Mouse (Mus musculus) MEL (cell line): ENCODE results near the gene Rhpn2. TPM values are rescaled to one million over a fixed set of nuclear protein-coding genes. Genes with fewer than 3 reads are reported as not detected.

Experiments
- DNase-seq: peaks from one replicate; pipeline ENCODE4 v3.0.0; 2011; ENCODE audit warnings: low read depth, low spot score
- H3K27ac ChIP-seq: 2 replicates; pipeline ENCODE4 v1.5.1; 2012; ENCODE audit warnings: low read depth, mild to moderate bottlenecking, control low read depth, low read length, moderate library complexity; ENCODE audit not compliant: control insufficient read depth
- H3K27me3 ChIP-seq, 2 experiments: fragments of 150-350 bp in 1 of 2; sonication (generic) in 1 of 2; 2 replicates each; pipeline ENCODE4 v1.6.1; 2012; ENCODE audit warnings: low read length in 2 of 2, mild to moderate bottlenecking in 2 of 2, improper control_type of control experiment in 1 of 2, moderate library complexity in 1 of 2; ENCODE audit not compliant: insufficient read depth in 2 of 2, control insufficient read depth in 1 of 2
- H3K36me3 ChIP-seq, 2 experiments: 2 replicates each; pipeline ENCODE4 v1.6.1; 2012 to 2014; ENCODE audit warnings: low read length in 2 of 2, improper control_type of control experiment in 1 of 2, inconsistent platforms in 1 of 2, mild to moderate bottlenecking in 1 of 2; ENCODE audit not compliant: insufficient read depth in 2 of 2, control insufficient read depth in 1 of 2
- H3K4me1 ChIP-seq, 2 experiments: fragments of 150-350 bp in 1 of 2; sonication (generic) in 1 of 2; 2 replicates each; pipeline ENCODE4 v1.6.1; 2012; ENCODE audit warnings: low read length in 2 of 2, improper control_type of control experiment in 1 of 2, mild to moderate bottlenecking in 1 of 2; ENCODE audit not compliant: insufficient read depth in 2 of 2, control insufficient read depth in 1 of 2
- H3K4me3 ChIP-seq, 2 experiments: fragments of 150-350 bp in 1 of 2; sonication (generic) in 1 of 2; 2 replicates each; pipeline ENCODE4 v1.5.1; 2012; ENCODE audit warnings: low read depth in 2 of 2, low read length in 2 of 2, mild to moderate bottlenecking in 2 of 2, moderate library complexity in 2 of 2, control low read depth in 1 of 2, improper control_type of control experiment in 1 of 2; ENCODE audit not compliant: control insufficient read depth in 1 of 2, insufficient read depth in 1 of 2
- H3K79me2 ChIP-seq: 2 replicates; pipeline ENCODE4 v1.6.1; 2012; ENCODE audit warnings: mild to moderate bottlenecking, low read length, moderate library complexity; ENCODE audit not compliant: control insufficient read depth, poor library complexity, insufficient read depth
- H3K9ac ChIP-seq: 2 replicates; pipeline ENCODE4 v1.6.1; 2012; ENCODE audit warnings: low read depth, mild to moderate bottlenecking, control low read depth, low read length, moderate library complexity; ENCODE audit not compliant: control insufficient read depth, poor library complexity, severe bottlenecking
- H3K9me3 ChIP-seq: fragments of 150-350 bp; sonication (generic); replicated peaks from 2 replicates; pipeline ENCODE4 v1.6.1; 2012; ENCODE audit warnings: mild to moderate bottlenecking, low read length, improper control_type of control experiment, moderate library complexity; ENCODE audit not compliant: insufficient read depth
- BHLHE40 ChIP-seq: IDR thresholded peaks from 2 replicates; pipeline ENCODE4 v1.6.1; 2012; ENCODE audit warnings: low read depth, mild to moderate bottlenecking, inconsistent platforms, low read length, improper control_type of control experiment, borderline replicate concordance
- CHD2 ChIP-seq: IDR thresholded peaks from 2 replicates; pipeline ENCODE4 v1.6.1; 2011; ENCODE audit warnings: low read length, improper control_type of control experiment
- E2F4 ChIP-seq: IDR thresholded peaks from 2 replicates; pipeline ENCODE4 v1.6.1; 2011; ENCODE audit warnings: low read depth, low read length, improper control_type of control experiment, borderline replicate concordance
- ELF1 ChIP-seq: IDR thresholded peaks from 2 replicates; pipeline ENCODE4 v1.6.1; 2014; ENCODE audit warnings: low read depth, mild to moderate bottlenecking, inconsistent platforms, low read length, improper control_type of control experiment, moderate library complexity
- EP300 ChIP-seq, 2 experiments: IDR thresholded peaks; 2 replicates each; pipeline ENCODE4 v1.6.1; 2011; ENCODE audit warnings: improper control_type of control experiment in 2 of 2, low read length in 2 of 2, low read depth in 1 of 2, mild to moderate bottlenecking in 1 of 2
- GABPA ChIP-seq: IDR thresholded peaks from 2 replicates; pipeline ENCODE4 v1.6.1; 2012; ENCODE audit warnings: low read depth, mild to moderate bottlenecking, inconsistent platforms, low read length, improper control_type of control experiment, moderate library complexity
- GATA1 ChIP-seq: IDR thresholded peaks from 2 replicates; pipeline ENCODE4 v1.6.1; 2011; ENCODE audit warnings: low read depth, low read length, improper control_type of control experiment
- HCFC1 ChIP-seq: IDR thresholded peaks from 2 replicates; pipeline ENCODE4 v1.6.1; 2012; ENCODE audit warnings: low read depth, mild to moderate bottlenecking, inconsistent platforms, low read length, improper control_type of control experiment, moderate library complexity
- KAT2A ChIP-seq: conservative IDR thresholded peaks from 2 replicates; pipeline ENCODE4 v1.6.1; 2012; ENCODE audit warnings: low read depth, low read length, improper control_type of control experiment, inconsistent platforms
- MAFK ChIP-seq: IDR thresholded peaks from 2 replicates; pipeline ENCODE4 v1.6.1; 2011; ENCODE audit warnings: low read depth, mild to moderate bottlenecking, low read length, improper control_type of control experiment, borderline replicate concordance
- MAX ChIP-seq: IDR thresholded peaks from 2 replicates; pipeline ENCODE4 v1.6.1; 2011; ENCODE audit warnings: low read length, improper control_type of control experiment
- MYB ChIP-seq: IDR thresholded peaks from 2 replicates; pipeline ENCODE4 v1.6.1; 2011; ENCODE audit warnings: mild to moderate bottlenecking, low read depth, low read length, improper control_type of control experiment
- NELFE ChIP-seq: IDR thresholded peaks from 2 replicates; pipeline ENCODE4 v1.6.1; 2011; ENCODE audit warnings: low read depth, low read length, improper control_type of control experiment
- NRF1 ChIP-seq: IDR thresholded peaks from 2 replicates; pipeline ENCODE4 v1.6.1; 2014; ENCODE audit warnings: low read depth, mild to moderate bottlenecking, inconsistent platforms, low read length, improper control_type of control experiment, moderate library complexity; ENCODE audit not compliant: poor library complexity, insufficient read depth, severe bottlenecking
- POLR2A ChIP-seq, 2 experiments: IDR thresholded peaks; 2 replicates each; pipeline ENCODE4 v1.6.1; 2011 to 2012; ENCODE audit warnings: low read length in 2 of 2, mild to moderate bottlenecking in 2 of 2, control low read depth in 1 of 2, improper control_type of control experiment in 1 of 2, low read depth in 1 of 2, moderate library complexity in 1 of 2; ENCODE audit not compliant: control insufficient read depth in 1 of 2, insufficient read depth in 1 of 2, poor library complexity in 1 of 2
- POLR2AphosphoS2 ChIP-seq: IDR thresholded peaks from 2 replicates; pipeline ENCODE4 v1.6.1; 2011; ENCODE audit warnings: low read length, improper control_type of control experiment
- RCOR1 ChIP-seq: IDR thresholded peaks from 2 replicates; pipeline ENCODE4 v1.6.1; 2012; ENCODE audit warnings: low read depth, mild to moderate bottlenecking, inconsistent platforms, low read length, improper control_type of control experiment
- SIN3A ChIP-seq: IDR thresholded peaks from 2 replicates; pipeline ENCODE4 v1.6.1; 2012; ENCODE audit warnings: low read length, improper control_type of control experiment, inconsistent platforms
- SMC3 ChIP-seq: IDR thresholded peaks from 2 replicates; pipeline ENCODE4 v1.6.1; 2011; ENCODE audit warnings: low read depth, low read length, improper control_type of control experiment
- TCF12 ChIP-seq: IDR thresholded peaks from 2 replicates; pipeline ENCODE4 v1.6.1; 2014; ENCODE audit warnings: low read depth, mild to moderate bottlenecking, inconsistent platforms, low read length, improper control_type of control experiment, moderate library complexity
- ZC3H11A ChIP-seq: IDR thresholded peaks from 2 replicates; pipeline ENCODE4 v1.6.1; 2012; ENCODE audit warnings: low read depth, mild to moderate bottlenecking, inconsistent platforms, low read length, improper control_type of control experiment
- ZKSCAN1 ChIP-seq: IDR thresholded peaks from 2 replicates; pipeline ENCODE4 v1.6.1; 2012; ENCODE audit warnings: low read depth, mild to moderate bottlenecking, inconsistent platforms, low read length, improper control_type of control experiment, moderate library complexity
- ZNF384 ChIP-seq: IDR thresholded peaks from 2 replicates; pipeline ENCODE4 v1.6.1; 2012; ENCODE audit warnings: low read depth, mild to moderate bottlenecking, inconsistent platforms, low read length, improper control_type of control experiment
- polyA plus RNA-seq, 2 experiments: library from polyadenylated mRNA; stranded (reverse) in 1 of 2; unstranded in 1 of 2; fragments of >175 nt in 1 of 2; fragments of >200 nt in 1 of 2; gene quantifications; 2 replicates each; pipeline versions ENCODE4 v1.2.1 to v1.2.4; 2012; ENCODE audit warnings: low replicate concordance in 2 of 2, low read depth in 1 of 2; ENCODE audit not compliant: insufficient read length in 2 of 2, insufficient read depth in 1 of 2, missing spikeins in 1 of 2
- total RNA-seq: library from RNA; depleted of rRNA; stranded (reverse); fragments of 300-350 nt; gene quantifications from 2 replicates; pipeline ENCODE4 v1.2.3, GENCODE M21; 2012

Rhpn2 gene
- total and polyA plus RNA-seq, 3 experiments, result 0.58 to 1.2 TPM; not detected in 1

DNA sequence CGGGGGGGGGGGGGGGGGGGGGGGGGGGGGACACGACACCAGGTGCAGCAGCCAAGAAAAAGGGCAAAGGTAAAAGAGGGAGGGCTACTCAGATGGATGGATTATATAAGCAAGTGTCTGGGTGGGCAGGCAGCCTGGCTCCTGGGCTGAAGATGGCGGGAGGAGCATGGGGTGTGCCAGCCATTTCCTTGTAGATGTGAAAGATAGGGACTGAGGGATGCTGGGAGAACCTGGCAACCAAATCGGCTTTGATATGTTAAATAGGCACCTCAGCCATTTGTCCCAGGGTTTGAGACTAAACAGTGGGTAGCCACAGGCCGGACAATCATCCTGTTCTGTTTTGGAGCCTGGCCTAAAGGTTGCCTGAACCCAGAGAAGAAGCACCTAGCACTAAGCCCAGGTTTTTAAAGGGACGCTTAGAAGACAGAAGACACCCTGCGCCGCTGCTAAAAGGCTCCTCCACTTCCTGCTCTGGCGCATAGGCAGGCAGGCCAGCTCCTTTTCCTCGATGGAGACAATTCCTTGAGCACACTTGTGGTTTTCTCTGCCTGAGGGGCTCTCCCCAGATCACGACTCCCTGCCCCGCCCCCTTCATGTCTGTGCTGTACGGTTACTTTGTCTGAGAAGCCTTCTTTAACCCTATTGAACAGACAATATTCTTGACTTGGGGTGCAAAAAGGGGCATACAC lies 11.1 kb upstream of the Rhpn2 start:
- Histone ChIP-seq H3K79me2 (peaks cover 3% of the 10 kb centered on the region; the same call in 1 of the 2 replicates), H3K36me3 (peaks cover 0 to 3% of the 10 kb centered on the region in 2 experiments; a peak in 1 of 4 replicates), H3K27ac (no peak overlapping the region), H3K27me3 (no peaks in the 10 kb centered on the region; a peak in 1 of 4 replicates), H3K9ac (no peak overlapping the region), H3K9me3 (no peaks in the 10 kb centered on the region), H3K4me1 (peaks cover 0 to 3% of the 10 kb centered on the region in 2 experiments; a peak in 2 of 4 replicates), H3K4me3 (no peak overlapping the region)
- TF ChIP-seq GABPA (no peak), CHD2 (no peak), MAX (no peak), POLR2AphosphoS2 (no peak), KAT2A (no peak), MYB (no peak), SMC3 (no peak), SIN3A (no peak), RCOR1 (no peak), TCF12 (no peak), BHLHE40 (no peak), NELFE (no peak), ZKSCAN1 (no peak), E2F4 (no peak), NRF1 (no peak), ZC3H11A (no peak)
- DNase-seq, result no peak

DNA sequence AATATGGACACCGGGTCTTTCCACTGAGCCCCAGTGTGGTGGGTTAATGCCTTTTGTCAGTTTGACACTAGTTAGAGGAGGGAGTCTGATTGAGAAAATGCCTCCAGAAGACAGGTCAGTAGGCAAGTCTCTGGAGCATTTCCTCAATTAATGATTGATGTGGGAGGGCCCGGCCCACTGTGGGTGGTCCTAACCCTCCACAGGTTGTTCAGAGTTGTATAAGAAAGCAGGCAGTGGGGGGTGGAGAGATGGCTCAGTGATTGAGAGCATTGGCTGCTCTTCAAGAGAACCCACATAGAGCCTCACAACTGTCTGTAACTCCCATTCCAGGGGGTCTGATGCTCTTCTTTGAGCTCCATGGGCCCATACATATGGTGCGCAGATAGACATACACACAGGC lies 2.4 kb upstream of the Rhpn2 start:
- no peak overlapping the region for H3K9ac ChIP-seq
- TF ChIP-seq ELF1 (no peak), NELFE (no peak), E2F4 (no peak), GATA1 (no peak), ZC3H11A (no peak), MAFK (no peak), EP300 (IDR thresholded peaks at IDR 0.05; ENCODE audit: low read depth in 1 of 2, low read length in 2 of 2) (no peak), MAX (no peak), ZKSCAN1 (no peak), POLR2A (IDR thresholded peaks at IDR 0.05; ENCODE audit: control insufficient read depth in 1 of 2, insufficient read depth in 1 of 2, low read depth in 1 of 2, low read length in 2 of 2, poor library complexity in 1 of 2) (no peak), HCFC1 (no peak), ZNF384 (no peak), GABPA (no peak), KAT2A (no peak), RCOR1 (no peak)
- no peaks in the 10 kb centered on the region for H3K79me2 ChIP-seq
- peaks cover 3 to 11% of the 10 kb centered on the region in 2 experiments; a peak in 2 of 4 replicates for H3K4me1 ChIP-seq
- H3K4me3 ChIP-seq, result no peak overlapping the region
- no peaks in the 10 kb centered on the region for H3K36me3 ChIP-seq
- H3K27ac ChIP-seq, result no peak overlapping the region
- H3K9me3 ChIP-seq, result no peaks in the 10 kb centered on the region
- DNase-seq, result peak; percentile 9
- no peaks in the 10 kb centered on the region for H3K27me3 ChIP-seq
